Mouse (Mus musculus): ENCODE results near the gene Pex26. TPM values are rescaled to one million over a fixed set of nuclear protein-coding genes. Genes with fewer than 3 reads are reported as not detected.

The Pex26 gene
- polyA plus RNA-seq, 1 experiment: 1.4 TPM

GRCm38 (mm10) chr6:121202026-121202425 is 18.6 kb downstream of the Pex26 start:
- H3K4me1 ChIP-seq (ENCODE audit: control insufficient read depth, insufficient read depth, low read length): peaks cover 4% of the 10 kb centered on the region; the same call in 1 of the 2 replicates
- TF ChIP-seq POLR2A (IDR thresholded peaks at IDR 0.05; ENCODE audit: borderline replicate concordance, control insufficient read depth, low read depth, low read length): no peak
- no peak for TF ChIP-seq CTCF (IDR thresholded peaks at IDR 0.05; ENCODE audit: control insufficient read depth, insufficient read depth, low read length)
- H3K27ac ChIP-seq (ENCODE audit: control insufficient read depth, insufficient read depth, low read depth, low read length, poor library complexity): no peak overlapping the region
- H3K4me3 ChIP-seq (replicated peaks; ENCODE audit: control insufficient read depth, low read depth, low read length): no peak overlapping the region
- 88% methylated on average over 5 of the region's 5 CpGs for WGBS

GRCm38 (mm10) chr6:121206481-121206880 is 23.0 kb downstream of the Pex26 start:
- no peak overlapping the region for H3K27ac ChIP-seq (ENCODE audit: control insufficient read depth, insufficient read depth, low read depth, low read length, poor library complexity)
- no peak for TF ChIP-seq CTCF (IDR thresholded peaks at IDR 0.05; ENCODE audit: control insufficient read depth, insufficient read depth, low read length)
- TF ChIP-seq POLR2A (IDR thresholded peaks at IDR 0.05; ENCODE audit: borderline replicate concordance, control insufficient read depth, low read depth, low read length): no peak
- no peak overlapping the region for H3K4me3 ChIP-seq (replicated peaks; ENCODE audit: control insufficient read depth, low read depth, low read length)
- 84% methylated on average over 5 of the region's 5 CpGs for WGBS
- H3K4me1 ChIP-seq (ENCODE audit: control insufficient read depth, insufficient read depth, low read length): peaks cover 2% of the 10 kb centered on the region; the same call in 1 of the 2 replicates

GRCm38 (mm10) chr6:121209584-121209983 is 26.1 kb downstream of the Pex26 start:
- 73% methylated on average over 2 of the region's 2 CpGs for WGBS
- Histone ChIP-seq H3K27ac (ENCODE audit: control insufficient read depth, insufficient read depth, low read depth, low read length, poor library complexity) (no peak overlapping the region), H3K4me1 (ENCODE audit: control insufficient read depth, insufficient read depth, low read length) (peaks cover 3% of the 10 kb centered on the region; the same call in 1 of the 2 replicates), H3K4me3 (replicated peaks; ENCODE audit: control insufficient read depth, low read depth, low read length) (no peak overlapping the region)
- TF ChIP-seq POLR2A (IDR thresholded peaks at IDR 0.05; ENCODE audit: borderline replicate concordance, control insufficient read depth, low read depth, low read length) (no peak), CTCF (IDR thresholded peaks at IDR 0.05; ENCODE audit: control insufficient read depth, insufficient read depth, low read length) (no peak)

DNA sequence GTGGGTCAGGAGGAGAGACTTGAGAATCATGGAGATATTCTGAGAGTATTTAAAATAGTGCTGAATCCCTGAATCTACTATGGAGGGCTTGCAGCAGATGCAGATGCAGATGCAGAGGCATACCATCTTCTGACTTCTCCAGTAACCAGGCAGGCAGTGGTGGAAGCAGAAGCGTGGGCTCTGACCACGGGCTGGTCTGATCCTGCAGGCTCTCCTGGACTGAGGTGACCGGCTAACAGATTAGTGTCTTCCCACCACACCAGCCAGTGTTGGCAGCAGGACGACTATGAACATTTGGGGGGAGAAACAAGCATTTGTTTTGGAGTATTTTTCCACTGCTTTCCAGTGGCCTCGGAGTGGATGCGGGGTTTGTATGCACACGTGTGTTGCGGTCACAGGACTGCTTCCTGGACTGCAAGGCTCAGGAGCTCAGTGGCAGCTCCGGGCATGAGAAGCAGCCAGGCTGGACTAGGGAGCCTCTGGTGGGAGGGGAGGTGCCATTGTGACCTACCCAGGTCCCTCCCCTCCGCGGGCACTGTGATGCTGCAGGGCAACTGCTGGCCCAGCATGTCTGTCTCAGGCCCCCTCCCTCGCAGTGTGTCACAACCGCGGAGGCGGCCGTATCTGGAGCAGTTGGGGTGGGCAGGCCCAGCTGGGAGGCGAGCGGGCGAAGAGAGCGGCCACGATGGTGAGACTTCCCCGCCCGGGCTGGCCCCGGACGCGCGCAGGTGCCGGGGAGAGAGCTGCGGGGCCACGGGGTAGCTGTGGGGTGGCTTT is 26.9 kb downstream of the Pex26 start, which contains the start of gene Tuba8:
Gene Tuba8 (plus strand): TSS at position 548 of the 777 bp plus-strand sequence.
- Histone ChIP-seq H3K27ac (ENCODE audit: control insufficient read depth, insufficient read depth, low read depth, low read length, poor library complexity) (peak within 1 kb of the TSS; percentile 64), H3K4me1 (ENCODE audit: control insufficient read depth, insufficient read depth, low read length) (peaks cover 6% of the 10 kb centered on the region), H3K4me3 (replicated peaks; ENCODE audit: control insufficient read depth, low read depth, low read length) (peak within 1 kb of the TSS; percentile 71)
- TF ChIP-seq POLR2A (IDR thresholded peaks at IDR 0.05; ENCODE audit: borderline replicate concordance, control insufficient read depth, low read depth, low read length) (peak; percentile 45; the same call in 1 of the 2 replicates), CTCF (IDR thresholded peaks at IDR 0.05; ENCODE audit: control insufficient read depth, insufficient read depth, low read length) (no peak)
- 3% methylated on average over 30 of the region's 30 CpGs for WGBS

GRCm38 (mm10) chr6:121210926-121211289 is 27.4 kb downstream of the Pex26 start:
- no peak for TF ChIP-seq POLR2A (IDR thresholded peaks at IDR 0.05; ENCODE audit: borderline replicate concordance, control insufficient read depth, low read depth, low read length)
- no peak for TF ChIP-seq CTCF (IDR thresholded peaks at IDR 0.05; ENCODE audit: control insufficient read depth, insufficient read depth, low read length)

DNA sequence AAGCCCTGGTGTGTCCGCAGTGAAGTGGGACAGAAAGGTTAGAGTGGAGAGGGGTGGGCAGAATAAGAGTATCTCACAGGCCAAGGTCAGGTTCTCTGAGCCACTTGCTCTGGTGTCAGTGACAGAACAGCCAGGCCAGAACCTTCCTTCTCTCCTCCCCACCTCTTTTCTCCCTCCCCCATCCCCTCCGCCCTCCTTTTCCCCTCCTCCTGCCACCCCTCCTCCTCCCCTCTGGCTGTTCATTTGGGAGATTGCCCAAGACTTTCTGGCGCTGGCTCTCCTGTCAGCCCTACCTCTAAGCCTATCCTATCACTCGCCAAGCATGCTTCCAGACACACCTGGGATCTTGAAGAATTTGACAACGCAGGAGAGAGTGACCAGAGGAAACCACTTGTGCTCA is 28.3 kb downstream of the Pex26 start:
- peak overlapping the region; percentile 71 for H3K4me3 ChIP-seq (replicated peaks; ENCODE audit: control insufficient read depth, low read depth, low read length)
- peaks cover 9% of the 10 kb centered on the region for H3K4me1 ChIP-seq (ENCODE audit: control insufficient read depth, insufficient read depth, low read length)

More at GRCm38 (mm10) chr6:121210926-121211289, 27.4 kb downstream of the Pex26 start:
- under 1% methylated on average over 12 of the region's 12 CpGs for WGBS
- Histone ChIP-seq H3K4me1 (ENCODE audit: control insufficient read depth, insufficient read depth, low read length) (peaks cover 6% of the 10 kb centered on the region), H3K4me3 (replicated peaks; ENCODE audit: control insufficient read depth, low read depth, low read length) (peak overlapping the region; percentile 71), H3K27ac (ENCODE audit: control insufficient read depth, insufficient read depth, low read depth, low read length, poor library complexity) (peak overlapping the region; percentile 64)

DNA sequence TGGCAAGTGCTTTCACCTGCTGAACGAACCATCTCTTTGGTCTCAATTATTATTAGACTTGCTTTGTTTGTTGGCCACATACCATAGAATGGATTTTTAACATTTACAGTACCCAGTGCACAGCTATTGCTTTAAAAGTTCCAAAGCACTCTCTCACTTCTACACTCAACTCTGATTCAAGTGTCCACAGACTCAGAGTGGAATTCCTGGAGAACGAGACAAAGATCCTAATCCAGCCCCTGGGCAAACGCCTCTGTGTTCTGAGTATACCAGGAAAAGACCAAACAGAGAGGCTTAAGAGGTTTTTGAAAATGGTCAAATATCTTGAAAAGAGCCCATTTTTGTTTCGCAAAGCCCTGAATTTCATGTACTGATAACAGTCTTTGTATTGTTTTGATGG is 29.5 kb downstream of the Pex26 start:
- TF ChIP-seq POLR2A (IDR thresholded peaks at IDR 0.05; ENCODE audit: borderline replicate concordance, control insufficient read depth, low read depth, low read length): no peak
- TF ChIP-seq CTCF (IDR thresholded peaks at IDR 0.05; ENCODE audit: control insufficient read depth, insufficient read depth, low read length): no peak
- Histone ChIP-seq H3K4me3 (replicated peaks; ENCODE audit: control insufficient read depth, low read depth, low read length) (no peak overlapping the region), H3K4me1 (ENCODE audit: control insufficient read depth, insufficient read depth, low read length) (peaks cover 13% of the 10 kb centered on the region)

More for the DNA sequence above, 28.3 kb downstream of the Pex26 start:
- H3K27ac ChIP-seq (ENCODE audit: control insufficient read depth, insufficient read depth, low read depth, low read length, poor library complexity): peak overlapping the region; percentile 64
- 16% methylated on average over 5 of the region's 5 CpGs for WGBS
- TF ChIP-seq CTCF (IDR thresholded peaks at IDR 0.05; ENCODE audit: control insufficient read depth, insufficient read depth, low read length) (no peak), POLR2A (IDR thresholded peaks at IDR 0.05; ENCODE audit: borderline replicate concordance, control insufficient read depth, low read depth, low read length) (no peak)

DNA sequence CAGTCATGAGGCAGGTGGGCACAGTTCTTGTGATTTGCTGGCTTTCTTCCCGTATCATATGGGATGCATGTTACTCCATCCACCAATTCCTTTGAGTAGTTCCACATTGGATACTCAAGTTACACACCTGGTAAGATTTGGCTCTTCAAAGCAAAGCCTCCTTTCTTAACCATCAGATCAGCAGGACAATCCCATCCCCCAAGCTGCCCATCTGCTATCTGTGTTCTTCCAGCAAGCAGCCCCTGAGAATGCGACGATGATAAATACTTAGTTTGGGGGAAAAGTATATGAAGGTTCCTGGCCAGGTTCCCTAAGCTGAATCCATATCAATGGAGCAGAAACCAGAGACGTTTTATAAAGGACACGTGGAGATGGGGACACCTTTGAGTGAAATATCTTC is 30.8 kb downstream of the Pex26 start:
- H3K4me3 ChIP-seq (replicated peaks; ENCODE audit: control insufficient read depth, low read depth, low read length): no peak overlapping the region
- 28% methylated on average over 5 of the region's 5 CpGs for WGBS
- TF ChIP-seq POLR2A (IDR thresholded peaks at IDR 0.05; ENCODE audit: borderline replicate concordance, control insufficient read depth, low read depth, low read length): no peak
- no peak for TF ChIP-seq CTCF (IDR thresholded peaks at IDR 0.05; ENCODE audit: control insufficient read depth, insufficient read depth, low read length)
- peak overlapping the region; percentile 82; the same call in 1 of the 2 replicates for H3K27ac ChIP-seq (ENCODE audit: control insufficient read depth, insufficient read depth, low read depth, low read length, poor library complexity)
- peaks cover 13% of the 10 kb centered on the region for H3K4me1 ChIP-seq (ENCODE audit: control insufficient read depth, insufficient read depth, low read length)

More for the DNA sequence above, 29.5 kb downstream of the Pex26 start:
- WGBS: 81% methylated on average over 4 of the region's 4 CpGs
- H3K27ac ChIP-seq (ENCODE audit: control insufficient read depth, insufficient read depth, low read depth, low read length, poor library complexity): no peak overlapping the region
